Mouse (Mus musculus) kidney, embryonic 14.5 days (tissue): ENCODE data around the gene H2-Ob. TPM values are rescaled to one million over a fixed set of nuclear protein-coding genes. Genes with fewer than 3 reads are reported as not detected.
"Not testable (repeated sequence)": the region's sequence is repeated elsewhere in the genome, so short reads cannot be mapped to it uniquely, and the experiment has no call there.

Source experiments
- ATAC-seq: fragments of 200-750 bp; cut with Nextera tagmentation; 2 replicates; pipeline ENCODE4 v1.8.0; 2017; ENCODE audit warnings: moderate number of reproducible peaks, mild to moderate bottlenecking, moderate TSS enrichment, moderate library complexity; ENCODE audit not compliant: low FRiP score, low TSS enrichment
- H3K27ac ChIP-seq: fragments of 300-500 bp; sonication (generic); 2 replicates; pipeline ENCODE4 v1.5.1; 2014; ENCODE audit warnings: low read depth, mild to moderate bottlenecking, low read length, moderate library complexity, mixed read lengths
- H3K27me3 ChIP-seq: fragments of 300-500 bp; sonication (generic); 2 replicates; pipeline ENCODE4 v1.6.1; 2014; ENCODE audit warnings: mild to moderate bottlenecking, low read length; ENCODE audit not compliant: control insufficient read depth, insufficient read depth
- H3K36me3 ChIP-seq: fragments of 300-500 bp; sonication (generic); 2 replicates; pipeline ENCODE4 v1.6.1; 2014; ENCODE audit warnings: low read length, mixed read lengths; ENCODE audit not compliant: control insufficient read depth, insufficient read depth
- H3K4me1 ChIP-seq: fragments of 300-500 bp; sonication (generic); 2 replicates; pipeline ENCODE4 v1.6.1; 2014; ENCODE audit warnings: low read length, mixed read lengths; ENCODE audit not compliant: control insufficient read depth, insufficient read depth
- H3K4me2 ChIP-seq: fragments of 300-500 bp; sonication (generic); replicated peaks from 2 replicates; pipeline ENCODE4 v1.6.1; 2014; ENCODE audit warnings: low read depth, mild to moderate bottlenecking, low read length
- H3K4me3 ChIP-seq: fragments of 300-500 bp; sonication (generic); 2 replicates; pipeline ENCODE4 v1.5.1; 2014; ENCODE audit warnings: mild to moderate bottlenecking, low read length
- H3K9ac ChIP-seq: fragments of 300-500 bp; sonication (generic); 2 replicates; pipeline ENCODE4 v1.6.1; 2014; ENCODE audit warnings: low read depth, mild to moderate bottlenecking, low read length, moderate library complexity
- H3K9me3 ChIP-seq: fragments of 300-500 bp; sonication (generic); 2 replicates; pipeline ENCODE4 v1.6.1; 2016; ENCODE audit warnings: low read length; ENCODE audit not compliant: control insufficient read depth
- WGBS: fragments of 180-500 bp; shearing (Covaris S2); extraction: QIAGEN DNeasy Blood & Tissue Kit; methylation state at CpG from one replicate; pipeline ENCODE4 v1.1.7; 2014; 5-methylcytosine and 5-hydroxymethylcytosine counted together
- polyA plus RNA-seq: library from polyadenylated mRNA; unstranded; fragments of >200 nt; fragmentation: Nextera tagmentation; extraction: Ambion mirVana; gene quantifications from 2 replicates; pipeline ENCODE4 v1.2.1, GENCODE M21; 2014

The H2-Ob gene
- polyA plus RNA-seq, 1 experiment from 2014 or later = not detected

GRCm38 (mm10) chr17:34225911-34226310 is 12.8 kb upstream of the H2-Ob start:
- not testable (repeated sequence) for ATAC-seq, H3K27ac ChIP-seq, H3K9ac ChIP-seq, H3K4me3 ChIP-seq, H3K4me1 ChIP-seq, H3K4me2 ChIP-seq, H3K27me3 ChIP-seq, H3K36me3 ChIP-seq
- 99% methylated on average over 12 of the region's 23 CpGs for WGBS
- H3K9me3 ChIP-seq = peaks cover 10% of the 10 kb centered on the region

- H3K27me3 ChIP-seq, H3K36me3 ChIP-seq, H3K9me3 ChIP-seq, ATAC-seq, H3K27ac ChIP-seq, H3K4me1 ChIP-seq, H3K4me3 ChIP-seq, H3K9ac ChIP-seq, H3K4me2 ChIP-seq: not testable (repeated sequence)
- 85% methylated on average over 5 of the region's 9 CpGs for WGBS
These were observed 7.7 kb upstream of the H2-Ob start for GRCm38 (mm10) chr17:34230971-34231370.

DNA sequence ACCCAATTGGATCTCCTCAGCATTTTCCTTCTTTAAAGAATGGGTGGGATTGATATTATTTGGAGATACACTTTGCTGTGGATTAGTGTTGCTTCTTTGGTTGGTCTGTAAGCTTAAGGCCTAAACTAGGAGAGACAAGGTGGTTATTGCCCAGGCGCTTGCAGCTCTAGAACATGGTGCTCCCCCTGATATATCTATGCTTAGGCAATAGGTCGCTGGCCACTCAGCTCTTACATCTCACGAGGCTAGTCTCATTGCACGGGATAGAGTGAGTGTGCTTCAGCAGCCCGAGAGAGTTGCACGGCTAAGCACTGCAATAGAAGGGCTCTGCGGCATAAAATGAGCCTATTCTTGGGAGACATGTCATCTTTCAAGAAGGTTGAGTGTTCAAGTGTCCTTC is 6.7 kb upstream of the H2-Ob start:
- H3K36me3 ChIP-seq, H3K4me1 ChIP-seq, H3K27me3 ChIP-seq, H3K27ac ChIP-seq, H3K9me3 ChIP-seq, H3K9ac ChIP-seq, H3K4me2 ChIP-seq, ATAC-seq, H3K4me3 ChIP-seq: not testable (repeated sequence)
- WGBS = 97% methylated on average over 2 of the region's 7 CpGs

- Histone ChIP-seq H3K36me3 (no peaks in the 10 kb centered on the region), H3K27me3 (no peaks in the 10 kb centered on the region; the same call in 1 of the 2 replicates), H3K27ac (no peak overlapping the region), H3K9ac (no peak overlapping the region), H3K4me3 (no peak overlapping the region), H3K4me2 (no peak overlapping the region), H3K4me1 (no peaks in the 10 kb centered on the region), H3K9me3 (no peaks in the 10 kb centered on the region)
- WGBS = 41% methylated on average over 9 of the region's 9 CpGs
- ATAC-seq = peak; percentile 73
These were observed 3.8 kb upstream of the H2-Ob start for GRCm38 (mm10) chr17:34234926-34235325.

DNA sequence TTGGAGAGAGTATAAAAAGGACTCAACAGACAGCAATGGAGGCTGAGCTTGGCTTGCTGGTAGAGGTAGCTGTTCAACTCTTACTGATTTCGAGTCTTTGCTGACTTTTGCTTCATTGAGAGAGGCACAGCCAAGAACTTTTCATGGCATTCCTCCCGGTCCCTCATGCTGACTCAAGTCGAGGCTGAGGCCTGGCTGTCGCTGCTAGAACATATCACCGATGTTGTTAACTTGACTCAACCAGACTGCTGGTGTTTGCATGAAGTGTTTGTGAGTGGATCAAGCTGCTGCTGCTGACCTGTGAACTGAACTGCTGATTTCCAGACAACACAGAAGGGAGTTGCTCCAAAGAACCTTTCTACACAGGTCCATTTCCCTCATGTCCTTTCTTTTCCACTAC is 2.0 kb upstream of the H2-Ob start:
- Histone ChIP-seq H3K27me3 (no peaks in the 10 kb centered on the region; the same call in 1 of the 2 replicates), H3K9me3 (peaks cover 3% of the 10 kb centered on the region; the same call in 1 of the 2 replicates), H3K4me1 (no peaks in the 10 kb centered on the region), H3K36me3 (no peaks in the 10 kb centered on the region), H3K4me3 (no peak overlapping the region), H3K9ac (no peak overlapping the region), H3K4me2 (no peak overlapping the region), H3K27ac (no peak overlapping the region)
- no peak for ATAC-seq
- WGBS = 73% methylated on average over 5 of the region's 5 CpGs

GRCm38 (mm10) chr17:34237741-34238140 is 962 bp upstream of the H2-Ob start:
- H3K4me2 ChIP-seq = no peak overlapping the region
- WGBS = 73% methylated on average over 3 of the region's 3 CpGs
- H3K27me3 ChIP-seq = no peaks in the 10 kb centered on the region; the same call in 1 of the 2 replicates
- no peak overlapping the region for H3K9ac ChIP-seq
- ATAC-seq = no peak
- no peak overlapping the region for H3K27ac ChIP-seq
- H3K4me3 ChIP-seq = no peak overlapping the region
- no peaks in the 10 kb centered on the region for H3K36me3 ChIP-seq
- H3K4me1 ChIP-seq = no peaks in the 10 kb centered on the region
- peaks cover 4% of the 10 kb centered on the region; the same call in 1 of the 2 replicates for H3K9me3 ChIP-seq

DNA sequence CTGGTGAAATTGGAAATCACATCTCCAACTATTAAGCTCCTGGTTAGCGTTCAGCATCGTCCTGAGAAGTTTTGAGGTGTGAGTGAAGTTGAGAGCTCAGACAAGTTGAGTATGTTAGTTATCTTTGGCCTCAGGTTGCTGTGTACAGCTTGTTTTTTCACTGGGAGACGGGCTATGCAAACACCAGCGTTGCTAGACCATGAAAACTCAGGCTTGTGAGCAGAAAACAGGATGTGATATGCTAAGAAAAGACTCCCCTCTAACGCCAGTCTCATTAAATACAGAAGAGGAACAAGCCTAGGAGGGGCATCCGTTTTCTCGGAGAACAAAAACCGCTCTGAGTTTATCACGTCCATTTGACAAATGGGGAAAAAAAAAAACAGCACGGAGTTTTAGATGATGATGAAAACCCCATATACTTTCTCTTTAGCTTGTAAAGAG is 918 bp downstream of the H2-Ob start:
- ATAC-seq = no peak
- Histone ChIP-seq H3K9ac (no peak overlapping the region), H3K4me1 (no peaks in the 10 kb centered on the region), H3K27me3 (no peaks in the 10 kb centered on the region; the same call in 1 of the 2 replicates), H3K36me3 (no peaks in the 10 kb centered on the region), H3K4me2 (no peak overlapping the region), H3K4me3 (no peak overlapping the region), H3K9me3 (peaks cover 4% of the 10 kb centered on the region; the same call in 1 of the 2 replicates), H3K27ac (no peak overlapping the region)
- 56% methylated on average over 10 of the region's 10 CpGs for WGBS

GRCm38 (mm10) chr17:34240366-34240765 is 1.7 kb downstream of the H2-Ob start:
- WGBS = 67% methylated on average over 3 of the region's 3 CpGs
- no peaks in the 10 kb centered on the region; the same call in 1 of the 2 replicates for H3K27me3 ChIP-seq
- H3K9ac ChIP-seq = no peak overlapping the region
- no peak overlapping the region for H3K4me3 ChIP-seq
- H3K4me2 ChIP-seq = no peak overlapping the region
- no peaks in the 10 kb centered on the region for H3K4me1 ChIP-seq
- H3K9me3 ChIP-seq = peaks cover 4% of the 10 kb centered on the region; the same call in 1 of the 2 replicates
- H3K27ac ChIP-seq = no peak overlapping the region
- no peaks in the 10 kb centered on the region for H3K36me3 ChIP-seq
- ATAC-seq = no peak

DNA sequence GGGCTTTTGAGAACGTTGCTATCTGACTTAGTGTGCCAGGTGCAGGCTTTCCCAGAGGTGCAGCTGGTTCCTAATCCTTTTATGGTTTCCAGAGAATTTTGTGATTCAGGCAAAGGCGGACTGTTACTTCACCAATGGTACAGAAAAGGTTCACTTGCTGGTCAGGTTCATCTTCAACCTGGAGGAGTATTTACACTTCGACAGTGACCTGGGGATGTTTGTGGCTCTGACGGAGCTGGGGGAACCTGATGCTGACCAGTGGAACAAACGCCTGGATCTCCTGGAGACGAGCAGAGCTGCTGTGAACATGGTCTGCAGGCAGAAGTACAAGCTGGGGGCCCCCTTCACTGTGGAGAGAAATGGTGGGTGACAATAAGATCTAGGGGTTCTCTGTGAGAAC is 2.2 kb downstream of the H2-Ob start:
- Histone ChIP-seq H3K4me2 (no peak overlapping the region), H3K9me3 (peaks cover 4% of the 10 kb centered on the region; the same call in 1 of the 2 replicates), H3K27ac (no peak overlapping the region), H3K36me3 (no peaks in the 10 kb centered on the region), H3K4me3 (no peak overlapping the region), H3K9ac (no peak overlapping the region), H3K27me3 (no peaks in the 10 kb centered on the region; the same call in 1 of the 2 replicates), H3K4me1 (no peaks in the 10 kb centered on the region)
- WGBS = 78% methylated on average over 6 of the region's 6 CpGs
- no peak for ATAC-seq
